Mouse (Mus musculus): ENCODE measurements around the gene Col4a6. TPM values are rescaled to one million over a fixed set of nuclear protein-coding genes. Genes with fewer than 3 reads are reported as not detected.

The Col4a6 gene
- polyA plus RNA-seq, 1 experiment from 2014 or later, result 7.0 TPM

DNA sequence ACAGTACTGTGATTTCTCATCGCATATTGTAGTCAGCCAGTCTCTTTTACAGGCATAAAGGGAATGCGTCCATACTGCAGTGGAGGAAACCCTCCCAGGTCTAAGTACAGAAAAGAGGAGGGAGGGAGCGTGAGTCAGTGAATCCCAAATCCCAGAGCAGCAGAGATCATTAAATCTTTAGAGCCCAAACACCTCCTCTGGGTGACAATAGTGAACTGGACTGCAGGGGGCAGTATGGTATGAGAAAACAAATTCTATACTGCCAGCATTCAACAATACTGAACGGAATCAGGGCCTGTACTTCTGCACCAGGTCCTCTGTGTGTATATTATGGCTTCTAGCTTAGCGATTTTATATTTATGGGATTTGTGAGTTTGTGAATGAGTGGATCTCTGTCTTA, 261.1 kb downstream of the Col4a6 start:
- WGBS, result 46% methylated on average over 5 of the region's 5 CpGs
- no peak for DNase-seq (ENCODE audit: low spot score)
- Histone ChIP-seq H3K4me1 (no peaks in the 10 kb centered on the region), H3K27me3 (ENCODE audit: insufficient read depth, poor library complexity, severe bottlenecking) (peaks cover 15% of the 10 kb centered on the region; the same call in 1 of the 2 replicates), H3K9me3 (no peaks in the 10 kb centered on the region), H3K4me3 (no peak overlapping the region), H3K36me3 (no peaks in the 10 kb centered on the region), H3K27ac (no peak overlapping the region)

DNA sequence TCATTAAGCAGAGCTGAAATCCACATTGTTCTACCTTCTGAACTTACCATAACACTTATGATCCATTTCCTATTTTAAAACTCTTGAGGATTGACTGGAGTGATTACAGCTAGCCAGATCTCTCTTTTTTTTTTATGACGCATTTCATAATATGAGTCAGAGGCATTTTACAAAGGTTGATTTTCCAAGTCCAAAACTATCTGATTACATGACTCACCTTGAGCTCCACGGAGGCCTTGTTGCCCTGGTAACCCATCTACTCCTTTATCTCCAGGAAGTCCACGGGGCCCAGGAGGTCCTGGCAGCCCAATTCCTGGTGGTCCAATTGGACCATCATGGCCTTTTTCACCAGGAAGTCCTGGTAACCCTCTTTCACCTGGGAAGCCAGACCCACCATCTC, 274.9 kb downstream of the Col4a6 start:
- Histone ChIP-seq H3K27ac (no peak overlapping the region), H3K27me3 (ENCODE audit: insufficient read depth, poor library complexity, severe bottlenecking) (peaks cover 27% of the 10 kb centered on the region; the same call in 1 of the 2 replicates), H3K4me1 (no peaks in the 10 kb centered on the region), H3K36me3 (no peaks in the 10 kb centered on the region), H3K4me3 (no peak overlapping the region), H3K9me3 (no peaks in the 10 kb centered on the region)
- WGBS, result 77% methylated on average over 3 of the region's 3 CpGs
- no peak for DNase-seq (ENCODE audit: low spot score)

GRCm38 (mm10) chrX:141195036-141195435, 278.8 kb downstream of the Col4a6 start:
- DNase-seq (ENCODE audit: low spot score), result no peak

GRCm38 (mm10) chrX:141175353-141175752, 298.5 kb downstream of the Col4a6 start:
- no peak for DNase-seq (ENCODE audit: low spot score)
- 36% methylated on average over 7 of the region's 7 CpGs for WGBS

More at GRCm38 (mm10) chrX:141195036-141195435, 278.8 kb downstream of the Col4a6 start:
- Histone ChIP-seq H3K27me3 (ENCODE audit: insufficient read depth, poor library complexity, severe bottlenecking) (peaks cover 45% of the 10 kb centered on the region), H3K36me3 (no peaks in the 10 kb centered on the region), H3K27ac (no peak overlapping the region), H3K4me3 (no peak overlapping the region), H3K4me1 (no peaks in the 10 kb centered on the region), H3K9me3 (no peaks in the 10 kb centered on the region)

DNA sequence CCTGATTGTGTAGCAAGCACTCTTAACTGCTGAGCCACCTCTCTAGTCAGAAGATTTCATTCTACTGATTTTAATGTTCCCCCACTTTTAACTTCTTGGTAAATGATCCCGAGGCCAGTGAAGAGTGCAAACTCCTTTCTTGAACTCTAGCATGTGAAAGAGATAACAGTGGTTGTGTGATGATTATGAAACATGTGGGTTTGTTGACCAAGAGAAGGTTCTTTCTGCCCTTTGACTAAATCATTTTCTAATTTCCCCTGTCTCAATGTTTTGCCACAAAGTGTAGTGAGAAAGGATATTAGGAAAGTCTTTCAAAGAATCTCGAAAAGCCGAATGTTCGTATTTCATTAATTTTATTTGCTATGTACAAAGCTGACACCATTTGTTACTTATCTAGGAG, 308.8 kb downstream of the Col4a6 start:
- no peaks in the 10 kb centered on the region for H3K9me3 ChIP-seq
- peaks cover 33% of the 10 kb centered on the region; the same call in 1 of the 2 replicates for H3K27me3 ChIP-seq (ENCODE audit: insufficient read depth, poor library complexity, severe bottlenecking)
- DNase-seq (ENCODE audit: low spot score), result no peak
- no peak overlapping the region for H3K4me3 ChIP-seq
- H3K4me1 ChIP-seq, result no peaks in the 10 kb centered on the region
- WGBS, result 88% methylated on average over 4 of the region's 4 CpGs
- no peaks in the 10 kb centered on the region for H3K36me3 ChIP-seq
- H3K27ac ChIP-seq, result no peak overlapping the region

More at GRCm38 (mm10) chrX:141175353-141175752, 298.5 kb downstream of the Col4a6 start:
- Histone ChIP-seq H3K4me1 (no peaks in the 10 kb centered on the region), H3K4me3 (no peak overlapping the region), H3K36me3 (no peaks in the 10 kb centered on the region), H3K27me3 (ENCODE audit: insufficient read depth, poor library complexity, severe bottlenecking) (peaks cover 16% of the 10 kb centered on the region; the same call in 1 of the 2 replicates), H3K27ac (no peak overlapping the region), H3K9me3 (no peaks in the 10 kb centered on the region)

GRCm38 (mm10) chrX:141160371-141160770, 313.5 kb downstream of the Col4a6 start:
- H3K27ac ChIP-seq, result no peak overlapping the region
- WGBS, result 58% methylated on average over 3 of the region's 3 CpGs
- H3K4me3 ChIP-seq, result no peak overlapping the region
- peaks cover 14% of the 10 kb centered on the region; the same call in 1 of the 2 replicates for H3K27me3 ChIP-seq (ENCODE audit: insufficient read depth, poor library complexity, severe bottlenecking)
- no peaks in the 10 kb centered on the region for H3K4me1 ChIP-seq
- H3K36me3 ChIP-seq, result no peaks in the 10 kb centered on the region
- DNase-seq (ENCODE audit: low spot score), result no peak
- H3K9me3 ChIP-seq, result no peaks in the 10 kb centered on the region

- WGBS, result 41% methylated on average over 4 of the region's 4 CpGs
Observed at GRCm38 (mm10) chrX:141158160-141158559, 315.7 kb downstream of the Col4a6 start.

DNA sequence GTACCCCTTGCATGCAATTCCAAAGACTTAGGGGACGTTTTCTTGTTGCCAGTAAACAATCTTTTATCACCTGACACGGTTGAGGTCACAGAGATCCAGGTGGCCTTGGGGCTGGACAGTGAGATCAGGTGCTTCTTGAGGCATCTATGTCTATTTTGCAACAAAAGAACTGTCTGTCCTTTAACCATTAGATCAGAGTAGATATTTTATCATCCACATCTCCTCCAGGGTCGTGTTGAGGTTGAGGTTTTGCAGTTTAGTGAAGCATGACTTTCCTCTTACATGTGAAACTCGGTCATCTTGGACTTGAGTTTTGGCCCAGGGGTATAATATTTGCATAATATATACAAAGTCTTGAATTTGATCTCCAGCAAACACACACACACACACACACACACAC, 316.2 kb downstream of the Col4a6 start:
- no peak overlapping the region for H3K27ac ChIP-seq
- no peak for DNase-seq (ENCODE audit: low spot score)
- no peaks in the 10 kb centered on the region for H3K4me1 ChIP-seq
- no peaks in the 10 kb centered on the region for H3K36me3 ChIP-seq
- WGBS, result 57% methylated on average over 4 of the region's 4 CpGs
- no peaks in the 10 kb centered on the region for H3K9me3 ChIP-seq
- H3K27me3 ChIP-seq (ENCODE audit: insufficient read depth, poor library complexity, severe bottlenecking), result peaks cover 37% of the 10 kb centered on the region
- H3K4me3 ChIP-seq, result no peak overlapping the region

More at GRCm38 (mm10) chrX:141158160-141158559, 315.7 kb downstream of the Col4a6 start:
- no peaks in the 10 kb centered on the region for H3K4me1 ChIP-seq
- no peaks in the 10 kb centered on the region for H3K36me3 ChIP-seq
- no peaks in the 10 kb centered on the region for H3K9me3 ChIP-seq
- H3K4me3 ChIP-seq, result no peak overlapping the region
- DNase-seq (ENCODE audit: low spot score), result no peak
- no peak overlapping the region for H3K27ac ChIP-seq
- peaks cover 32% of the 10 kb centered on the region for H3K27me3 ChIP-seq (ENCODE audit: insufficient read depth, poor library complexity, severe bottlenecking)

- no peak for DNase-seq (ENCODE audit: low spot score)
- H3K27ac ChIP-seq, result no peak overlapping the region
- H3K4me1 ChIP-seq, result no peaks in the 10 kb centered on the region
- H3K4me3 ChIP-seq, result no peak overlapping the region
- no peaks in the 10 kb centered on the region for H3K36me3 ChIP-seq
- peaks cover 47% of the 10 kb centered on the region for H3K27me3 ChIP-seq (ENCODE audit: insufficient read depth, poor library complexity, severe bottlenecking)
- 8% methylated on average over 2 of the region's 2 CpGs for WGBS
- H3K9me3 ChIP-seq, result no peaks in the 10 kb centered on the region
Observed at GRCm38 (mm10) chrX:141156696-141157095, 317.2 kb downstream of the Col4a6 start.

DNA sequence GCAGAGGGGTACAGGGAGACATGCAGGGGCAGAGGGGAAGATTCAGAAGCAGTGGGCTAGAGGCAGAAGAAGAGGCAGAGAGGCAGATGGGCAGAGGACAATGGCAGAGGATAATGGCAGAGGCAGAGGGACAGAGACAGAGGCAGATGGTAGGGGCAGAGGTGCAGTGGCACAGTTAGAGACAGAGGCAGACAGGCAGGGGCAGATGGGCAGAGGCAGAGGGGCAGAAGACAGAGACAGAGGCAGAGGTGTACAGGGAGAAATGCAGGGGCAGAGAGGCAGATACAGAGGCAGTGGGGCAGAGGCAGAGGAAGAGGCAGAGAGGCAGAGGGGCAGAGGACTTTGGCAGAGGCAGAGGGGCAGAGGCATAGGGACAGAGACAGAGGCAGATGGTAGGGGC, 322.7 kb downstream of the Col4a6 start:
- H3K27me3 ChIP-seq (ENCODE audit: insufficient read depth, poor library complexity, severe bottlenecking), result peaks cover 67% of the 10 kb centered on the region

GRCm38 (mm10) chrX:141150290-141150689, 323.6 kb downstream of the Col4a6 start:
- Histone ChIP-seq H3K4me1 (0 out of 2 replicates have a peak, but pooled peaks cover 3% of the 10 kb centered on the region), H3K36me3 (0 out of 2 replicates have a peak, but pooled peaks cover 3% of the 10 kb centered on the region), H3K9me3 (no peaks in the 10 kb centered on the region), H3K4me3 (no peak overlapping the region), H3K27ac (no peak overlapping the region), H3K27me3 (ENCODE audit: insufficient read depth, poor library complexity, severe bottlenecking) (peaks cover 60% of the 10 kb centered on the region)
- no peak for DNase-seq (ENCODE audit: low spot score)

More for the DNA sequence above, 322.7 kb downstream of the Col4a6 start:
- Histone ChIP-seq H3K9me3 (no peaks in the 10 kb centered on the region), H3K27ac (no peak overlapping the region), H3K4me3 (no peak overlapping the region), H3K36me3 (0 out of 2 replicates have a peak, but pooled peaks cover 3% of the 10 kb centered on the region), H3K4me1 (0 out of 2 replicates have a peak, but pooled peaks cover 3% of the 10 kb centered on the region)
- DNase-seq (ENCODE audit: low spot score), result no peak

DNA sequence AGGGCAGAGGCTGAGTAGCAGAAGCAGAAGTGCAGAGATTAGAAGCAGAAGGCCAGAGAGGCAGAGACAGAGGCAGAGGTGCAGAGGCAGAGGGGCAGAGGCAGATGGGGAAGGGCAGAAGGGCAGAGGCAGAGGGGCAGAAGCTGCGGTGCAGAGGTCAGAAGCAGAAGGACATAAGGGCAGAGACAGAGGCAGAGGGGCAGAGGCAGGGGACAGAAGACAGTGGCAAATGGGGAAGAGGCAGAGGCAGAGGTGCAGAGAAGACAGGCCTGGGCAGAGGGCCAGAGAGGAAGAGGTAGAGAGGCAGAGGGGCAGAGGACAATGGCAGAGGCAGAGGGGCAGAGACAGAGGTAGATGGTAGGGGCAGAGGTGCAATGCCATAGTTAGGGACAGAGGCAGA, 324.2 kb downstream of the Col4a6 start:
- Histone ChIP-seq H3K27ac (no peak overlapping the region), H3K36me3 (0 out of 2 replicates have a peak, but pooled peaks cover 3% of the 10 kb centered on the region), H3K27me3 (ENCODE audit: insufficient read depth, poor library complexity, severe bottlenecking) (peaks cover 54% of the 10 kb centered on the region), H3K4me3 (no peak overlapping the region), H3K9me3 (no peaks in the 10 kb centered on the region), H3K4me1 (0 out of 2 replicates have a peak, but pooled peaks cover 3% of the 10 kb centered on the region)
- 74% methylated on average over 1 of the region's 1 CpGs for WGBS
- no peak for DNase-seq (ENCODE audit: low spot score)
